Mouse (Mus musculus) limb, embryonic 11.5 days (tissue): ENCODE data around the gene A430005L14Rik. TPM values are rescaled to one million over a fixed set of nuclear protein-coding genes. Genes with fewer than 3 reads are reported as not detected.
"Not testable (repeated sequence)": the region's sequence is repeated elsewhere in the genome, so short reads cannot be mapped to it uniquely, and the experiment has no call there.

Source experiments
- ATAC-seq: fragments of 200-750 bp; cut with Nextera tagmentation; 2 replicates; pipeline ENCODE4 v1.8.0; 2017; ENCODE audit warnings: low read depth; ENCODE audit not compliant: insufficient number of reproducible peaks, low FRiP score, low TSS enrichment
- DNase-seq: peaks from one replicate; pipeline ENCODE4 v3.0.0-alpha.2; 2015; ENCODE audit warnings: low spot score
- H3K27ac ChIP-seq: fragments of 300-500 bp; sonication (generic); replicated peaks from 2 replicates; pipeline ENCODE4 v1.5.1; 2014; ENCODE audit warnings: low read depth, mild to moderate bottlenecking, low read length
- H3K27me3 ChIP-seq: fragments of 300-500 bp; sonication (generic); 2 replicates; pipeline ENCODE4 v1.6.1; 2014; ENCODE audit warnings: mild to moderate bottlenecking, low read length, mixed read lengths; ENCODE audit not compliant: control insufficient read depth, insufficient read depth
- H3K36me3 ChIP-seq: fragments of 300-500 bp; sonication (generic); 2 replicates; pipeline ENCODE4 v1.6.1; 2014; ENCODE audit warnings: mild to moderate bottlenecking, low read length, moderate library complexity, mixed read lengths; ENCODE audit not compliant: control insufficient read depth, insufficient read depth
- H3K4me1 ChIP-seq: fragments of 300-500 bp; sonication (generic); 2 replicates; pipeline ENCODE4 v1.6.1; 2014; ENCODE audit warnings: low read length, mixed read lengths; ENCODE audit not compliant: control insufficient read depth, insufficient read depth
- H3K4me2 ChIP-seq: fragments of 300-500 bp; sonication (generic); 2 replicates; pipeline ENCODE4 v1.6.1; 2014; ENCODE audit warnings: low read depth, mild to moderate bottlenecking, moderate library complexity; ENCODE audit not compliant: severe bottlenecking
- H3K4me3 ChIP-seq: fragments of 300-500 bp; sonication (generic); 2 replicates; pipeline ENCODE4 v1.5.1; 2014; ENCODE audit warnings: low read depth, low read length
- H3K9ac ChIP-seq: fragments of 300-500 bp; sonication (generic); 2 replicates; pipeline ENCODE4 v1.6.1; 2014; ENCODE audit warnings: mild to moderate bottlenecking, low read length
- H3K9me3 ChIP-seq: fragments of 300-500 bp; sonication (generic); 2 replicates; pipeline ENCODE4 v1.6.1; 2016; ENCODE audit warnings: low read length; ENCODE audit not compliant: control insufficient read depth
- WGBS: fragments of 180-500 bp; shearing (Covaris S2); extraction: QIAGEN DNeasy Blood & Tissue Kit; methylation state at CpG from one replicate; pipeline ENCODE4 v1.1.7; 2014; 5-methylcytosine and 5-hydroxymethylcytosine counted together
- polyA plus RNA-seq: library from polyadenylated mRNA; unstranded; fragments of >200 nt; fragmentation: Nextera tagmentation; extraction: Ambion mirVana; gene quantifications from 2 replicates; pipeline ENCODE4 v1.2.1, GENCODE M21; 2014

A430005L14Rik gene
- polyA plus RNA-seq = 122 and 124 TPM in 2 replicates

GRCm38 (mm10) chr4:153956569-153957405 lies at the start of gene A430005L14Rik:
TSS of gene A430005L14Rik (plus strand) at chr4:153957237.
- peak within 1 kb of the TSS; percentile 91 for H3K9ac ChIP-seq
- no peaks in the 10 kb centered on the region for H3K9me3 ChIP-seq
- ATAC-seq (peak; percentile 93), DNase-seq (peak; percentile 98)
- H3K4me1 ChIP-seq = peaks cover 10% of the 10 kb centered on the region; the same call in 1 of the 2 replicates
- peak within 1 kb of the TSS; percentile 84 for H3K27ac ChIP-seq
- peak within 1 kb of the TSS; percentile 84 for H3K4me3 ChIP-seq
- WGBS = 2% methylated on average over 62 of the region's 67 CpGs
- peak within 1 kb of the TSS; percentile 62 for H3K4me2 ChIP-seq
- H3K27me3 ChIP-seq = no peaks in the 10 kb centered on the region
- H3K36me3 ChIP-seq = peaks cover 8% of the 10 kb centered on the region; the same call in 1 of the 2 replicates

- Histone ChIP-seq H3K27ac (no peak overlapping the region), H3K27me3 (no peaks in the 10 kb centered on the region), H3K4me1 (no peaks in the 10 kb centered on the region), H3K9me3 (no peaks in the 10 kb centered on the region), H3K9ac (no peak overlapping the region), H3K4me3 (no peak overlapping the region), H3K4me2 (no peak overlapping the region), H3K36me3 (no peaks in the 10 kb centered on the region)
- ATAC-seq (no peak), DNase-seq (peak; percentile 91)
- WGBS = 20% methylated on average over 11 of the region's 11 CpGs
Observed at GRCm38 (mm10) chr4:153907573-153907972, 49.5 kb upstream of the A430005L14Rik start.

GRCm38 (mm10) chr4:153913635-153914034 lies 43.4 kb upstream of the A430005L14Rik start:
- H3K36me3 ChIP-seq = no peaks in the 10 kb centered on the region
- H3K4me1 ChIP-seq = no peaks in the 10 kb centered on the region
- H3K4me3 ChIP-seq = no peak overlapping the region
- no peak overlapping the region for H3K27ac ChIP-seq
- WGBS = 72% methylated on average over 3 of the region's 3 CpGs
- H3K27me3 ChIP-seq = no peaks in the 10 kb centered on the region
- no peak overlapping the region for H3K4me2 ChIP-seq
- H3K9ac ChIP-seq = no peak overlapping the region
- H3K9me3 ChIP-seq = no peaks in the 10 kb centered on the region
- ATAC-seq (no peak), DNase-seq (no peak)

DNA sequence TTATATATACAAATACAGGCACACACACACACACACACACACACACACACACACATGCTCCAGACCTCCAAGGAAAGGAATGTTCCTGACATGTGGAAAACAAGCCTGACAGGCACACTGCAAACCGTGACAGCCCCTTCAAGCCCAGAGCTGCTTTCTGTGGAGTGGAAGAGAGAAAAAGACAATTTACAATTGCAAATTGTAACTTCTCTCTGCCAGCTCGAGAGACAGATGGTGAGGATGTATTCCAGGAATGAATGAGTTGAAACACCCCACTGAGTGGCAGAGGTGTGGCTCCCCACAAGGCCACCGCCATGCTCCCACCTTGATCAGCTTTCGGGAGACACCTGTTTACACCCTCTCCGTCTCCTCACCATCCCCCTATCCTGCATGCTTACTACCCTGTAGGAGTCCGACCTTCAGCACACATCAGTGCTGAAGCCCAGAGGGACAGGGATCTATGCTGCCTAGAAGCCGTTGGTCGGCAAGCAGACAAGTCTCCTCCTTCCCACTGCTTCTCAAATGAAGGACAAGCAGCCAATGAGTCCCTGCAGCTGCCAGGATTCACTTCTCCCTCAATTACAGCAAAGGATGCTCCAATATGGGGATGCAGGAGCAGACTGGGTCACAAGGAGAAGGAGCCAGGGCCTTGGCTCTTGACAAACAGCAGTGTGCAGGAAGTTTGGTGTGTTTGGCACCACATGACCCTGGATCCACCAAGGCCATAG lies 39.1 kb upstream of the A430005L14Rik start:
- H3K4me3 ChIP-seq = no peak overlapping the region
- DNase-seq = no peak
- H3K9ac ChIP-seq = no peak overlapping the region
- no peak for ATAC-seq
- WGBS = 47% methylated on average over 8 of the region's 8 CpGs
- no peak overlapping the region for H3K4me2 ChIP-seq
- H3K9me3 ChIP-seq = no peaks in the 10 kb centered on the region
- H3K4me1 ChIP-seq = no peaks in the 10 kb centered on the region
- H3K27me3 ChIP-seq = no peaks in the 10 kb centered on the region
- H3K27ac ChIP-seq = no peak overlapping the region
- no peaks in the 10 kb centered on the region for H3K36me3 ChIP-seq

DNA sequence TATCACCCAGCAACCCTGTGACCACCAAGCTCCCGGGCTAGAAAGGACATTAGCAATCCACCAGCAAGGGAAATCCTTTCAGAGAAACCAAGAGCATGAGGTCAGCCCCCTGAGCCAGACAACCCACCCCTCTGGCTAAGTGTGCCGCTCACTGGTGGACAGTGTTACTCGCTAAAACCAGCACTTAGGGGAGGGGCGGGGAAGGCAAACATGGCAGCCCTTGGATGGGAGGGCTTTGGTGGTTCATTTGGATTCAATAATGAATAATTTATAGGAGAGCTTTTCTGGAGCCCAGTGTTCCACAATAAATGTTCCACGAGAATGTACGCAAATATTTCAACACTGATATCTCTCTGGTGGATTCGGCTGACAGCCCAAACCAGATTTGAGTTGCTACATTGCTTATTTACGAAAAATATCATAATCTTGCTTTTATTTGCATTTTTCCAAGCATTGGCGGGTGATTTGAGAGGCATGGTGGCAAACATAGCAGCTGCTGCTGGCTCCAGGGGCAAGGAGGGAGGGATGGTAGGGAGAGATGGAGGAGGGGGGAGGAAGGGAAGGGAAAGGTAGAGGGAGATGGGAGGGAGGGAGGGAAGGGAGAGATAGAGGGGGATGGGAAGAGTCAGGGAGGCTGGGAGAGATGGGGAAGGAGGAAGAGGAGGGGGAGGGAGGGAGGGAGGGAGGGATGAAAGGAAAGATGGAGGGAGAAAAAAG lies 36.4 kb upstream of the A430005L14Rik start:
- ATAC-seq (no peak), DNase-seq (no peak)
- Histone ChIP-seq H3K27ac (no peak overlapping the region), H3K9me3 (no peaks in the 10 kb centered on the region), H3K4me3 (no peak overlapping the region), H3K36me3 (no peaks in the 10 kb centered on the region), H3K27me3 (no peaks in the 10 kb centered on the region), H3K9ac (no peak overlapping the region), H3K4me1 (no peaks in the 10 kb centered on the region), H3K4me2 (no peak overlapping the region)
- WGBS = 68% methylated on average over 9 of the region's 9 CpGs

- 40% methylated on average over 4 of the region's 4 CpGs for WGBS
- H3K27me3 ChIP-seq = not testable (repeated sequence)
Observed at GRCm38 (mm10) chr4:153922090-153922489, 34.9 kb upstream of the A430005L14Rik start.

GRCm38 (mm10) chr4:153928772-153929299 lies 28.2 kb upstream of the A430005L14Rik start:
- ATAC-seq = no peak
- H3K36me3 ChIP-seq = no peaks in the 10 kb centered on the region
- no peak overlapping the region for H3K4me3 ChIP-seq
- no peaks in the 10 kb centered on the region for H3K9me3 ChIP-seq
- H3K27me3 ChIP-seq = no peaks in the 10 kb centered on the region
- WGBS = 86% methylated on average over 11 of the region's 11 CpGs
- H3K4me1 ChIP-seq = no peaks in the 10 kb centered on the region
- DNase-seq = no peak
- no peak overlapping the region for H3K4me2 ChIP-seq
- H3K27ac ChIP-seq = no peak overlapping the region
- no peak overlapping the region for H3K9ac ChIP-seq

More at GRCm38 (mm10) chr4:153922090-153922489, 34.9 kb upstream of the A430005L14Rik start:
- not testable (repeated sequence) for DNase-seq, H3K4me3 ChIP-seq, H3K9ac ChIP-seq, H3K4me2 ChIP-seq, H3K27ac ChIP-seq, H3K9me3 ChIP-seq, H3K4me1 ChIP-seq, ATAC-seq, H3K36me3 ChIP-seq

DNA sequence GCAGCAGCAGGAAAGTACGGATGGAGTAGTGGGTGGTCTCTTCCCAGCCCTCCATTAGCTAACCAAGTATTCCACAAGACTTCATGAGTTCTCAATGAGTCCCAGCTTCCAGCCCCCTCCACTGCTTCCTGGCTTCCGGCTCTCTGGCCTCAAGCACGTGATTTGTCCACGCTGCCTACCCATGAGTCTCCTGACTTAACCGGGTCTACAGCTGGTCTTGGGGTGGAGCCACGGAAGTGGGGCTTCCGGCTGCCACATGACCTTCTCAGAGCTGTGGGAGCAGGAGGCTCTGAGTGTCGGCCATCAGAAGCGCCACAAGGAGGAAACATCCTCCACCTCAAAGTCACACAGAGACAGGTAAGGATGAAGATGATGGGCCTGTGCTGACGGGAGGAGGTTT lies 27.6 kb upstream of the A430005L14Rik start:
- 70% methylated on average over 10 of the region's 10 CpGs for WGBS
- H3K4me1 ChIP-seq = no peaks in the 10 kb centered on the region
- H3K4me2 ChIP-seq = no peak overlapping the region
- no peak overlapping the region for H3K9ac ChIP-seq
- no peaks in the 10 kb centered on the region for H3K36me3 ChIP-seq
- no peak overlapping the region for H3K27ac ChIP-seq
- H3K27me3 ChIP-seq = no peaks in the 10 kb centered on the region
- no peak overlapping the region for H3K4me3 ChIP-seq
- DNase-seq = no peak
- no peak for ATAC-seq
- no peaks in the 10 kb centered on the region for H3K9me3 ChIP-seq
